Comparison of ENCODE assay signal across 32 mouse cellular contexts in genomic region chr6:103656778-103657177, GRCm38 (mm10).
A peak's percentile ranks its signal among the peaks of the same experiment; 100 is the strongest.
DNase-seq lines count a peak whose midpoint lies in the region; ATAC-seq and TF ChIP-seq lines count a peak whose summit lies in the region.
"Had no signal": no experiment of that assay in that cellular context is flagged by ENCODE, and none has a peak within 500 bp of the region (broad histone marks: within the 10 kb centered on the region; RNA-seq: fewer than 3 reads in every experiment).

No protein-coding gene starts in this region.

- 0 out of 2 replicates have a peak overlapping the region, but pooled peaks have one; percentile 5 for H3K27ac ChIP-seq in midbrain, embryonic 14.5 days (replicated peaks; ENCODE audit: low read depth, low read length)
- H3K27ac ChIP-seq: embryonic facial prominence, embryonic 12.5 days; liver, embryonic 13.5 days; macrophage; stomach, postnatal 0 days had no signal

- H3K4me1 ChIP-seq in midbrain, embryonic 14.5 days (ENCODE audit: control insufficient read depth, insufficient read depth, low read length) = peaks cover 4% of the 10 kb centered on the region; the same call in 1 of the 2 replicates
- H3K4me1 ChIP-seq: embryonic facial prominence, embryonic 12.5 days; liver, embryonic 13.5 days had no signal

- no peaks in the 10 kb centered on the region for H3K27me3 ChIP-seq in midbrain, embryonic 14.5 days (ENCODE audit: control insufficient read depth, insufficient read depth, low read length)
- H3K27me3 ChIP-seq: embryonic facial prominence, embryonic 12.5 days; liver, embryonic 13.5 days had no signal

- DNase-seq in frontal cortex, adult 2 months (ENCODE audit: extremely low spot score in 1 of 2, low spot score in 1 of 2) = no peak
- peak; percentile 2 for DNase-seq in R1 (ENCODE audit: low read depth, low spot score)
- DNase-seq in brain, embryonic 14.5 days (ENCODE audit: low read depth) = peak; percentile 70
- peak; percentile 69 for DNase-seq in midbrain, embryonic 14.5 days
- no peak for DNase-seq in retina, postnatal 1 day
- DNase-seq in urinary bladder, postnatal 10 days (ENCODE audit: low spot score) = no peak
- DNase-seq: adrenal gland, adult 8-10 months; cerebellum, adult 11 months; cerebellum, adult 9-11 months; embryo, embryonic 11 days; gastrocnemius, postnatal 25 days; heart, adult 18-20 months; heart, postnatal 36 days; kidney, adult 9 months; kidney, postnatal 10 days; layer of hippocampus, postnatal 36 days; left cerebral cortex, postnatal 4 days; liver, embryonic 13.5 days; lung, adult 18-20 months; right cerebral cortex, adult 18-20 months; right cerebral cortex, postnatal 4 days; thymus, adult 18-20 months; thymus, postnatal 25 days had no signal

- 25% methylated on average over 1 of the region's 1 CpGs for WGBS in midbrain, embryonic 14.5 days

- TF ChIP-seq CTCF in brain, embryonic 14.5 days (IDR thresholded peaks at IDR 0.05; ENCODE audit: borderline replicate concordance, extremely low read depth, insufficient read depth, insufficient read length) = no peak

- TF ChIP-seq POLR2A in brain, embryonic 14.5 days (IDR thresholded peaks at IDR 0.05; ENCODE audit: borderline replicate concordance, extremely low read depth, insufficient read depth, insufficient read length, poor library complexity, severe bottlenecking) = no peak

- ATAC-seq in frontal cortex, adult (ENCODE audit: low TSS enrichment) = peak; percentile 94
- ATAC-seq in midbrain, embryonic 14.5 days (ENCODE audit: low FRiP score, low TSS enrichment) = no peak
- ATAC-seq: activated CD4-positive, CD25-positive, alpha-beta regulatory T cell, adult 4 months; CD4-positive, CD25-positive, alpha-beta regulatory T cell, adult 4 months; intestine, postnatal 0 days; lung, postnatal 0 days had no signal

- H3K9me3 ChIP-seq in midbrain, embryonic 14.5 days (ENCODE audit: control insufficient read depth, low read length) = no peaks in the 10 kb centered on the region
- H3K9me3 ChIP-seq: embryonic facial prominence, embryonic 12.5 days; liver, embryonic 13.5 days had no signal

- H3K9ac ChIP-seq in midbrain, embryonic 14.5 days (replicated peaks; ENCODE audit: low read length) = no peak overlapping the region
- H3K9ac ChIP-seq: embryonic facial prominence, embryonic 12.5 days; liver, embryonic 13.5 days had no signal

- H3K4me2 ChIP-seq in midbrain, embryonic 14.5 days (ENCODE audit: low read length) = no peak overlapping the region
- H3K4me2 ChIP-seq: embryonic facial prominence, embryonic 12.5 days; heart, embryonic 11.5 days; liver, embryonic 13.5 days had no signal

- H3K36me3 ChIP-seq in midbrain, embryonic 14.5 days (ENCODE audit: control insufficient read depth, insufficient read depth, low read length) = no peaks in the 10 kb centered on the region
- H3K36me3 ChIP-seq: embryonic facial prominence, embryonic 12.5 days; liver, embryonic 13.5 days had no signal

- no peak overlapping the region for H3K4me3 ChIP-seq in midbrain, embryonic 14.5 days (replicated peaks; ENCODE audit: low read depth, low read length)
- H3K4me3 ChIP-seq: embryonic facial prominence, embryonic 12.5 days; liver, embryonic 13.5 days had no signal

Comparison
In these comparisons a context has a peak if more than half of its experiments do, and no peak if none do; other contexts are left out.
1. DNase-seq: peak in R1 (single experiment), brain, embryonic 14.5 days (single experiment) and midbrain, embryonic 14.5 days (single experiment); none in frontal cortex, adult 2 months (0 of 2), retina, postnatal 1 day (single experiment) and urinary bladder, postnatal 10 days (single experiment).